Mouse (Mus musculus) forebrain, embryonic 12.5 days (tissue): Measurements from ENCODE around the gene Kcmf1. TPM values are rescaled to one million over a fixed set of nuclear protein-coding genes. Genes with fewer than 3 reads are reported as not detected.

ENCODE experiments used
- ATAC-seq: fragments of 200-750 bp; cut with Nextera tagmentation; 2 replicates; pipeline ENCODE4 v1.8.0; 2017; ENCODE audit warnings: moderate TSS enrichment; ENCODE audit not compliant: low FRiP score
- H3K27ac ChIP-seq: fragments of 300-500 bp; sonication (generic); 2 replicates; pipeline ENCODE4 v1.5.1; 2016; ENCODE audit warnings: mild to moderate bottlenecking
- H3K27me3 ChIP-seq: fragments of 300-500 bp; sonication (generic); 2 replicates; pipeline ENCODE4 v1.6.1; 2016; ENCODE audit warnings: mild to moderate bottlenecking
- H3K36me3 ChIP-seq: fragments of 300-500 bp; sonication (generic); replicated peaks from 2 replicates; pipeline ENCODE4 v1.6.1; 2016; ENCODE audit warnings: mild to moderate bottlenecking
- H3K4me1 ChIP-seq: fragments of 300-500 bp; sonication (generic); 2 replicates; pipeline ENCODE4 v1.6.1; 2016
- H3K4me2 ChIP-seq: fragments of 300-500 bp; sonication (generic); 2 replicates; pipeline ENCODE4 v1.6.1; 2016; ENCODE audit warnings: mild to moderate bottlenecking, moderate library complexity
- H3K4me3 ChIP-seq: fragments of 300-500 bp; sonication (generic); replicated peaks from 2 replicates; pipeline ENCODE4 v1.5.1; 2016; ENCODE audit warnings: mild to moderate bottlenecking
- H3K9ac ChIP-seq: fragments of 300-500 bp; sonication (generic); 2 replicates; pipeline ENCODE4 v1.6.1; 2016; ENCODE audit warnings: mild to moderate bottlenecking
- H3K9me3 ChIP-seq: fragments of 300-500 bp; sonication (generic); 2 replicates; pipeline ENCODE4 v1.6.1; 2016
- WGBS: fragments of 180-500 bp; shearing (Covaris S2); methylation state at CpG from one replicate; pipeline ENCODE4 v1.1.7; 2016; 5-methylcytosine and 5-hydroxymethylcytosine counted together
- polyA plus RNA-seq: library from polyadenylated mRNA; unstranded; fragments of >200 nt; fragmentation: Nextera tagmentation; extraction: Ambion mirVana; gene quantifications from 2 replicates; pipeline ENCODE4 v1.2.1, GENCODE M21; 2016

The Kcmf1 gene
- polyA plus RNA-seq, 1 experiment from 2014 or later: 39.0 TPM

GRCm38 (mm10) chr6:72923381-72923780 is 23.6 kb upstream of the Kcmf1 start:
- H3K27ac ChIP-seq: no peak overlapping the region
- H3K9me3 ChIP-seq: no peaks in the 10 kb centered on the region
- 85% methylated on average over 8 of the region's 8 CpGs for WGBS
- no peak overlapping the region for H3K9ac ChIP-seq
- no peak overlapping the region for H3K4me3 ChIP-seq
- no peaks in the 10 kb centered on the region for H3K4me1 ChIP-seq
- H3K27me3 ChIP-seq: no peaks in the 10 kb centered on the region
- no peaks in the 10 kb centered on the region for H3K36me3 ChIP-seq
- no peak overlapping the region for H3K4me2 ChIP-seq
- ATAC-seq: no peak

- 92% methylated on average over 3 of the region's 3 CpGs for WGBS
- Histone ChIP-seq H3K4me1 (no peaks in the 10 kb centered on the region), H3K4me2 (no peak overlapping the region), H3K4me3 (no peak overlapping the region), H3K9me3 (no peaks in the 10 kb centered on the region), H3K27me3 (0 out of 2 replicates have a peak, but pooled peaks cover 3% of the 10 kb centered on the region), H3K27ac (no peak overlapping the region), H3K9ac (no peak overlapping the region), H3K36me3 (no peaks in the 10 kb centered on the region)
- no peak for ATAC-seq
These were observed 21.3 kb upstream of the Kcmf1 start for GRCm38 (mm10) chr6:72921081-72921480.

- whole genome bisulfite sequencing: 64% methylated on average over 9 of the region's 9 CpGs
- no peaks in the 10 kb centered on the region for H3K9me3 ChIP-seq
These were observed 18.8 kb upstream of the Kcmf1 start for GRCm38 (mm10) chr6:72918510-72919033.

DNA sequence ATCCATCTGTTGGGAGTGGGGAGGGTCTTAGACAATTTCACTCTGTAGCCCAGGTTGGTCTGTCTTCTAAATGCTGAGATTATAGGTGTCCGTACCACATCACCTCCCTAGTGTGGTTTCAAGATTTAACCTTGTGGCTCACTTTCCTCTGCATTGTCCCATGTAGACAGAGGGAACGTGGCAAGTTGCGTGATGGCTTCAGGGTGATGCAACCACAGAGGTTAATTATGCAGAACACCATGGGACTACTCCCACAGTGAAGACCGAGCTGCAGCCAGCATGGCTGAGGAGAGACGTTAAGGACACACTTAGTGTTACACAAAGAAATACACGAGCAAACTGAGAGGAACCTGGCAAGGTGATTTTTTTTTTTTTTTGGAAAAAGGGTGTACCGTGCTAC is 16.6 kb upstream of the Kcmf1 start:
- no peaks in the 10 kb centered on the region for H3K9me3 ChIP-seq
- no peak overlapping the region for H3K4me3 ChIP-seq
- no peak for ATAC-seq
- H3K4me2 ChIP-seq: no peak overlapping the region
- H3K9ac ChIP-seq: no peak overlapping the region
- H3K27ac ChIP-seq: no peak overlapping the region
- no peaks in the 10 kb centered on the region for H3K36me3 ChIP-seq
- H3K4me1 ChIP-seq: no peaks in the 10 kb centered on the region
- 85% methylated on average over 7 of the region's 7 CpGs for WGBS
- H3K27me3 ChIP-seq: 0 out of 2 replicates have a peak, but pooled peaks cover 3% of the 10 kb centered on the region

More at GRCm38 (mm10) chr6:72918510-72919033, 18.8 kb upstream of the Kcmf1 start:
- H3K36me3 ChIP-seq: no peaks in the 10 kb centered on the region
- H3K4me1 ChIP-seq: no peaks in the 10 kb centered on the region
- no peak for ATAC-seq
- H3K27me3 ChIP-seq: 0 out of 2 replicates have a peak, but pooled peaks cover 3% of the 10 kb centered on the region
- no peak overlapping the region for H3K4me2 ChIP-seq
- H3K27ac ChIP-seq: no peak overlapping the region
- no peak overlapping the region for H3K4me3 ChIP-seq
- no peak overlapping the region for H3K9ac ChIP-seq

DNA sequence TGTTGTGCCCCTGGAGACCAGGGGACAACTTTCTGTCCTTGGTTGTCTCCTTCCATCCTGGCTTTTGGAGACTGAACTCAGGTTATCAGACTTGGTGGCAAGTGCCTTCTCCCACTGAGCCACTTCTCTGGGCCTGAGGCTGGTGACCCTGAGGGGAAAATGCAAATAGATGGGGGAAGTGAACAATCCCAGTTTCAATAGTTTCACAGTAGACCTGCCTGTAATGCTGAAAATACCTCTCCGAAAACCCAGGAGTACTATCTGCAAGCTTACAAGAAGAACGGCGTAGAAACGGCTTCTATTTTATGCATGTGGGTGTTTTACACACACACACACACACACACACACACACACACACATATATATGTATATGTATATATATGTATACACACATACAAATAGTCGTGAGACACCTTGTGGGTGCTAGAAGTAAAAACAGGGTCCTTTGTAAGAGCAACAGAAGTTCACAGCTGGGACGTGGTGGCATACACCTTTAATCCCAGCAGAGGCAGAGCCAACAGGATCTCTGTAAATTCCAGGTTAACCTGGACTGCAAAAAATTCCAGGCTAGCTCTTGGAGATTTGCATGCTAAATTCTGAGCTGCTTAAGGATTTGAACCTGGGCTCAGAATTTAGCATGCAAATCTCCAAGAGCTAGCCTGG is 14.4 kb upstream of the Kcmf1 start:
- no peak for ATAC-seq
- Histone ChIP-seq H3K9ac (no peak overlapping the region), H3K4me1 (no peaks in the 10 kb centered on the region), H3K4me2 (no peak overlapping the region), H3K27me3 (0 out of 2 replicates have a peak, but pooled peaks cover 3% of the 10 kb centered on the region), H3K4me3 (no peak overlapping the region), H3K9me3 (no peaks in the 10 kb centered on the region), H3K36me3 (no peaks in the 10 kb centered on the region), H3K27ac (no peak overlapping the region)
- 85% methylated on average over 6 of the region's 6 CpGs for WGBS

GRCm38 (mm10) chr6:72911261-72911660 is 11.5 kb upstream of the Kcmf1 start:
- H3K4me2 ChIP-seq: no peak overlapping the region
- no peak overlapping the region for H3K4me3 ChIP-seq
- WGBS: 72% methylated on average over 4 of the region's 4 CpGs
- no peak for ATAC-seq
- no peak overlapping the region for H3K27ac ChIP-seq
- no peak overlapping the region for H3K9ac ChIP-seq
- no peaks in the 10 kb centered on the region for H3K9me3 ChIP-seq
- no peaks in the 10 kb centered on the region for H3K4me1 ChIP-seq
- no peaks in the 10 kb centered on the region for H3K36me3 ChIP-seq
- H3K27me3 ChIP-seq: no peaks in the 10 kb centered on the region

DNA sequence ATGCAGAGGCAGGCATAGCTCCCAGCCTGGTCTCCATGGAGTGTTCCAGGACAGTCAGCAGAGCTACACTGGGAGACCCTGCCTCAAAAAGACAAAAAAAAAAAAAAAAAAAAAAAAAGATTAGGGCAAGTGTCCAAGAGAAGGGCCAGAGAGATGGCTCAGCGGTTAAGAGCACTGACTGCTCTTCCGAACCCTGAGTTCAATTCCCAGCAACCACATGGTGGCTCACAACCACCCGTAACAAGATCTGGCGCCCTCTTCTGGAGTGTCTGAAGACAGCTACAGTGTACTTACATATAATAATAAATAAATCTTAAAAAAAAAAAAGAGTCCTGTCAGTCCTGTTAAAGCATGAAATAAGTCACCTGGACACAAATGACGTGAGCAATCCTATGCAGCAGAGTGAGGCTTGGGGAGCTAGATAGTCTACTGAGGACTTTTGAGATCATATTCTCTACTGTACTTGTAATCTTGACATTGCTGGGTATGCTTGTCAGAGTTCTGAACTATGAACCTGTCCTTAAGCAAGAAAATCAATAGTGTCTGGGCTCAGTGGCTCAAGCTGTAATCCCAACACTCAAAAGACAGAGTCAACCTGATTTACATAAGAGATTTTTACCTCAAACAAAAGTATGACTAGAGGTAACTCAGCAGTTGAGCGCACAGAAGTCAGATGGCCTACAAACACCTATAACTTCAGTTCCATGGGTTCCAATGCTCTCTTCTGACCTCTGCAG is 2.6 kb upstream of the Kcmf1 start:
- WGBS: 79% methylated on average over 6 of the region's 6 CpGs

DNA sequence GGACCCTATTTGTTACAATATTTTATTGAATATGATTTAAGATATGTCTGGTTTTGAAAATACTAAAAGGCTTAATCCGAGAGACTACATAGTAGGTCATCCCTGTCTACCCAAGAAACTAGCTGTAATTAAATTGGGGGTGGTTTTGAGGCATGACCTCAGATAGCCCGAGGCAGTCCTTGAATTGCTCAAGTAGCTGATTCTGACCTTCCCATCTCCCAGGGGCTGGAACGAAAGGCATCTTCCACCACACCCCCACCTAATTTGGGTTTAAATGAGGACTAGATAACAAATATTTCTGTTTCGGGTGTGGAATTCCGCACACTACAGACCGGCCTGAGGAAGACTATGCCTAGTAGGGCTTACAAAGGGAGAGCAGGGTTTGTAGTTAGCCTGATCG is 1.2 kb upstream of the Kcmf1 start:
- ATAC-seq: no peak
- H3K36me3 ChIP-seq: no peaks in the 10 kb centered on the region
- H3K4me3 ChIP-seq: peak overlapping the region; percentile 98
- peak overlapping the region; percentile 71 for H3K4me2 ChIP-seq
- H3K9me3 ChIP-seq: no peaks in the 10 kb centered on the region
- WGBS: 58% methylated on average over 7 of the region's 7 CpGs
- H3K4me1 ChIP-seq: peaks cover 24% of the 10 kb centered on the region
- H3K27ac ChIP-seq: no peak overlapping the region
- no peaks in the 10 kb centered on the region for H3K27me3 ChIP-seq
- H3K9ac ChIP-seq: peak overlapping the region; percentile 99; the same call in 1 of the 2 replicates

More for the DNA sequence above, 2.6 kb upstream of the Kcmf1 start:
- no peak overlapping the region for H3K4me3 ChIP-seq
- ATAC-seq: no peak
- H3K9me3 ChIP-seq: no peaks in the 10 kb centered on the region
- H3K4me1 ChIP-seq: peaks cover 16% of the 10 kb centered on the region
- no peak overlapping the region for H3K4me2 ChIP-seq
- no peaks in the 10 kb centered on the region for H3K36me3 ChIP-seq
- no peak overlapping the region for H3K9ac ChIP-seq
- no peak overlapping the region for H3K27ac ChIP-seq
- H3K27me3 ChIP-seq: no peaks in the 10 kb centered on the region

- Histone ChIP-seq H3K4me1 (peaks cover 27% of the 10 kb centered on the region), H3K27ac (peak overlapping the region; percentile 97), H3K9me3 (no peaks in the 10 kb centered on the region), H3K9ac (peak overlapping the region; percentile 99), H3K4me3 (peak overlapping the region; percentile 98), H3K27me3 (no peaks in the 10 kb centered on the region), H3K4me2 (peak overlapping the region; percentile 71), H3K36me3 (0 out of 2 replicates have a peak, but pooled peaks cover 4% of the 10 kb centered on the region)
- under 1% methylated on average over 59 of the region's 85 CpGs for WGBS
- peak; percentile 80 for ATAC-seq
These were observed 488 bp downstream of the Kcmf1 start for GRCm38 (mm10) chr6:72899201-72899780.

- Histone ChIP-seq H3K4me2 (peak overlapping the region; percentile 71), H3K27me3 (no peaks in the 10 kb centered on the region), H3K9me3 (no peaks in the 10 kb centered on the region), H3K4me3 (peak overlapping the region; percentile 98), H3K36me3 (0 out of 2 replicates have a peak, but pooled peaks cover 4% of the 10 kb centered on the region), H3K27ac (peak overlapping the region; percentile 97), H3K9ac (peak overlapping the region; percentile 99), H3K4me1 (peaks cover 27% of the 10 kb centered on the region)
- peak; percentile 50; the same call in 1 of the 2 replicates for ATAC-seq
- WGBS: under 1% methylated on average over 38 of the region's 71 CpGs
These were observed 1.3 kb downstream of the Kcmf1 start for GRCm38 (mm10) chr6:72898244-72899200.

GRCm38 (mm10) chr6:72895000-72895399 is 4.8 kb downstream of the Kcmf1 start:
- H3K4me1 ChIP-seq: peaks cover 18% of the 10 kb centered on the region
- H3K9ac ChIP-seq: no peak overlapping the region
- WGBS: 88% methylated on average over 3 of the region's 3 CpGs
- H3K4me3 ChIP-seq: no peak overlapping the region
- no peak for ATAC-seq
- H3K27me3 ChIP-seq: no peaks in the 10 kb centered on the region
- no peaks in the 10 kb centered on the region for H3K9me3 ChIP-seq
- 0 out of 2 replicates have a peak, but pooled peaks cover 4% of the 10 kb centered on the region for H3K36me3 ChIP-seq
- H3K27ac ChIP-seq: no peak overlapping the region
- no peak overlapping the region for H3K4me2 ChIP-seq
